In genomic region chr13:105911811-105912210, GRCm38 (mm10) we compare ENCODE assay signal across 23 mouse cellular contexts.
"Had no signal": no experiment of that assay in that cellular context is flagged by ENCODE, and none has a peak within 500 bp of the region (broad histone marks: within the 10 kb centered on the region; RNA-seq: fewer than 3 reads in every experiment).

No protein-coding gene starts in this region.

- ATAC-seq: liver, postnatal 0 days; lung, postnatal 0 days; midbrain, embryonic 13.5 days; midbrain, embryonic 15.5 days had no signal

- H3K4me2 ChIP-seq: liver, embryonic 15.5 days; lung, embryonic 15.5 days; midbrain, embryonic 11.5 days; midbrain, embryonic 13.5 days; midbrain, embryonic 15.5 days; neural tube, embryonic 13.5 days; neural tube, embryonic 15.5 days had no signal

- H3K4me3 ChIP-seq: liver, embryonic 15.5 days; lung, embryonic 15.5 days; megakaryocyte, embryonic 14.5 days; midbrain, embryonic 13.5 days; midbrain, embryonic 15.5 days; myocyte; neural tube, embryonic 13.5 days; neural tube, embryonic 15.5 days had no signal

- H3K9me3 ChIP-seq: liver, embryonic 15.5 days; lung, embryonic 15.5 days; midbrain, embryonic 13.5 days; midbrain, embryonic 15.5 days; neural tube, embryonic 13.5 days; neural tube, embryonic 15.5 days had no signal

- H3K4me1 ChIP-seq: liver, embryonic 15.5 days; lung, embryonic 15.5 days; megakaryocyte, embryonic 14.5 days; midbrain, embryonic 13.5 days; midbrain, embryonic 15.5 days; neural tube, embryonic 13.5 days; neural tube, embryonic 15.5 days had no signal

- H3K9ac ChIP-seq: liver, embryonic 15.5 days; liver, postnatal 0 days; lung, embryonic 15.5 days; midbrain, embryonic 13.5 days; midbrain, embryonic 15.5 days; neural tube, embryonic 13.5 days; neural tube, embryonic 15.5 days had no signal

- H3K36me3 ChIP-seq: liver, embryonic 15.5 days; lung, embryonic 15.5 days; midbrain, embryonic 13.5 days; midbrain, embryonic 15.5 days; neural tube, embryonic 13.5 days; neural tube, embryonic 15.5 days had no signal

- H3K27ac ChIP-seq: liver, embryonic 15.5 days; lung, embryonic 15.5 days; macrophage; midbrain, embryonic 13.5 days; midbrain, embryonic 15.5 days; neural tube, embryonic 13.5 days; neural tube, embryonic 15.5 days had no signal

- H3K27me3 ChIP-seq: liver, embryonic 15.5 days; lung, embryonic 15.5 days; megakaryocyte, embryonic 14.5 days; midbrain, embryonic 13.5 days; midbrain, embryonic 15.5 days; neural tube, embryonic 13.5 days; neural tube, embryonic 15.5 days had no signal

- DNase-seq: liver, postnatal 0 days; lung, adult 2 months; lung, postnatal 14 days; lung, postnatal 36 days; retina, postnatal 1 day; right cerebral cortex, adult 18-20 months; right cerebral cortex, postnatal 25 days; right cerebral cortex, postnatal 4 days; spleen, adult 18-20 months; thymus, adult 18-20 months; thymus, postnatal 14 days; thymus, postnatal 36 days had no signal
